Comparison of ENCODE assay signal across 18 mouse cellular contexts in the genomic region with DNA sequence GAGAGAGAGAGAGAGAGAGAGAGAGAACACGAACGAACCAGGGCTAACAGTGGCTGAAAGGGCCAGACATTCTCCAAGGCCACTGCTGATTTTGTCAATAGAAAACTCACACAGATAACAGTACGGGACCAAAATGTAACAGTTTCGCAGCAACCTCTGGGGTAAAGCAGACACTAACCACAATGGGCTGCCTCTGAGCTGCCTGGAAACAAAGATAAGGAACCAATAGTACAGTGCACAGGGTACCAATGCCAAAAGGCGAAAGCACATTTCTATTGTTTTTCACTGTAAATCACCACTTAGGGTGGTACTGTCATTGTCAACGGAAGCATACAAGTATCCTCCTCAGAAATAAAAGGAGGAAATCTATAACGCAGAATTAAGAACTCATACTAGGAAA.
"Had no signal": no experiment of that assay in that cellular context is flagged by ENCODE, and none has a peak within 500 bp of the region (broad histone marks: within the 10 kb centered on the region; RNA-seq: fewer than 3 reads in every experiment).

No protein-coding gene starts in this region.

- ATAC-seq: midbrain, embryonic 16.5 days had no signal

- H3K9ac ChIP-seq: lung, embryonic 14.5 days; midbrain, embryonic 12.5 days; neural tube, embryonic 13.5 days; neural tube, embryonic 15.5 days; stomach, embryonic 15.5 days had no signal

- H3K27me3 ChIP-seq: megakaryocyte, embryonic 14.5 days; midbrain, embryonic 12.5 days; neural tube, embryonic 13.5 days; neural tube, embryonic 15.5 days; stomach, embryonic 15.5 days had no signal

- H3K36me3 ChIP-seq: midbrain, embryonic 10.5 days; midbrain, embryonic 12.5 days; neural tube, embryonic 13.5 days; neural tube, embryonic 15.5 days; stomach, embryonic 15.5 days had no signal

- H3K4me1 ChIP-seq: megakaryocyte, embryonic 14.5 days; midbrain, embryonic 10.5 days; midbrain, embryonic 12.5 days; neural tube, embryonic 15.5 days; stomach, embryonic 15.5 days had no signal

- H3K27ac ChIP-seq: midbrain, embryonic 10.5 days; midbrain, embryonic 12.5 days; neural tube, embryonic 13.5 days; neural tube, embryonic 15.5 days; stomach, embryonic 15.5 days; stomach, postnatal 0 days had no signal

- H3K9me3 ChIP-seq: megakaryocyte, embryonic 14.5 days; midbrain, embryonic 10.5 days; midbrain, embryonic 12.5 days; neural tube, embryonic 13.5 days; neural tube, embryonic 15.5 days; stomach, embryonic 15.5 days had no signal

- H3K4me2 ChIP-seq: lung, embryonic 14.5 days; midbrain, embryonic 12.5 days; neural tube, embryonic 13.5 days; neural tube, embryonic 15.5 days; stomach, embryonic 15.5 days had no signal

- DNase-seq: lung, adult 18-20 months; lung, embryonic 14.5 days; lung, postnatal 10 days; lung, postnatal 4 days; midbrain, embryonic 14.5 days; right cerebral cortex, postnatal 14 days; thymus, adult 2 months; thymus, postnatal 25 days; thymus, postnatal 4 days had no signal

- H3K4me3 ChIP-seq: megakaryocyte, embryonic 14.5 days; midbrain, embryonic 10.5 days; midbrain, embryonic 12.5 days; myocyte; neural tube, embryonic 13.5 days; neural tube, embryonic 15.5 days; stomach, embryonic 15.5 days had no signal
